Mouse (Mus musculus) C2C12 (cell line): ENCODE results near the gene Ap1m1.

Experiments
- CEBPB ChIP-seq: IDR thresholded peaks from one replicate; pipeline ENCODE4 v1.6.1; 2011; ENCODE audit warnings: low read depth, mild to moderate bottlenecking, control low read depth, moderate library complexity
- CTCF ChIP-seq: IDR thresholded peaks from one replicate; pipeline ENCODE4 v1.5.1; 2011; ENCODE audit not compliant: control insufficient read depth, insufficient read depth, insufficient read length
- MAX ChIP-seq: IDR thresholded peaks from one replicate; pipeline ENCODE4 v1.6.1; 2011; ENCODE audit warnings: mild to moderate bottlenecking, control low read depth
- MYOG ChIP-seq: IDR thresholded peaks from one replicate; pipeline ENCODE4 v1.6.1; 2011; ENCODE audit not compliant: control insufficient read depth, insufficient read length; ENCODE audit errors: extremely low read depth
- USF1 ChIP-seq: IDR thresholded peaks from one replicate; pipeline ENCODE4 v1.6.1; 2011; ENCODE audit warnings: low read depth, mild to moderate bottlenecking, control low read depth, moderate library complexity

DNA sequence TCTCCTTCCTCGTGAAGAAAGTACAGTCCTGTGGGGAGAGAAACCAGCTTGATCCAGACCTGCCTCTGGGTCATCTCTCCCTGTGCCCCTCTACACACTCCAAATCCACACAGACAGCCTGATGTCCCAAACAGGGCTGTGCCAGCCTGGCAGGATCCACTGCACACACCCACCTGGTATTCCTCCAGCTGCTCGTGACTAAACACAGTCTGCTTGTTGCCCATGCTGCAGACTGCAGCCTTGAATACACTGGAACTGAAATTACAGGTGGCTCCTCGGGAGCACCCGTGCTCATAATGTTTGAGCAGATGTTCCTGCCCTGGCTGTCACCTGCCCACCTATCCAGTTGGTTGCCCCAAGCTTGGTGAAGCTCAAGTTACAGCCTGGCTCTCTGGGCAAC lies 27.1 kb upstream of the Ap1m1 start, which contains the start of gene Cib3:
- TF ChIP-seq CEBPB (no peak), CTCF (no peak), MYOG (no peak), MAX (no peak), USF1 (no peak)
